Mouse (Mus musculus) v-Abl transformed pro-B cells (cell line): ENCODE measurements around the gene Fam83c.

ENCODE experiments used
- in situ Hi-C, 2 experiments: fragments of 400-800 bp; cut with MboI; formaldehyde crosslinking; loops; one replicate each; pipeline ENCODE4 v1.15.1; 2025; ENCODE audit not compliant: unreplicated experiment in 2 of 2

The Fam83c gene

DNA sequence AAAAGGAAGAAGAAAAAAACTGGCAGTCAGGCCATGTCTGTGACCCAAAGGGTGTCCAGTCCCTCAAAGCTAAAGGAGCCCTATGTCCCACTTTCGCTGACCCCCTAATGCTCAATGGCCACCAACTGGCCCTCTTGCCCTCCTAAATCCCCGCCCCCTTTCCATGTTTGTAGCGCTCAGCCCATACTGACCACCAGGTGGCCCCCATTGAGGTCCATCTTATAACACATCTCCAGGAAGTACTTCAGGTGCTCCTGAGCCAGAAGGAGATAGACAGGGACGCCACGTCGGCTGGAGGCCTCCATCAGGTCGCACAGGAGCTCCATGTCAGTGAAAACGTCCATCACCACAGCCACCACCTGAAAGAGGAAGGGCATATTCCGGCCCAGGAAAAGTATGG lies 3.4 kb downstream of the Fam83c start:
- in situ Hi-C loops: loop anchor here in 1 of 2 experiments (25.0 kb wide), 1 partner anchor 431 kb away; no protein-coding TSS in a partner anchor

DNA sequence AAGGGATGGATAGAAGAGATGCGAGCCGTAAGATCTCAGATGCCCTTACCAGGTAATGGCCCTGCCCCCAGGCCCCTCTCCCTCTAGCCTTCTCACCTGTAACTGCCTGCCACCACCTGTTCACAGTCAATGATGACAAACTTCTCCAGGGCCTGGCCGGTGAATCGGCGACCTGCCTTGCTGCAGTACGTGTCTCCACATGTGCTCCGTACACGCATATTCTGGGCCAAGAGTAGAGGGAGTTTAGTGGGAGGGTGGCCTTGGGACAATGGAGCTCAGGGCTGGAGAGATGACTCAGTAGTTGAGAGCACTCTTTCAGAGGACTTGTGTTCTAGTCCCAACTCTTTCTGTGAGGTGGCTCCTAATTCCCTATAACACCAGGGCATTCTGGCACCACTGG lies 3.8 kb downstream of the Fam83c start:
- in situ Hi-C loops: loop anchor here in 1 of 2 experiments (25.0 kb wide), 1 partner anchor 431 kb away; no protein-coding TSS in a partner anchor

DNA sequence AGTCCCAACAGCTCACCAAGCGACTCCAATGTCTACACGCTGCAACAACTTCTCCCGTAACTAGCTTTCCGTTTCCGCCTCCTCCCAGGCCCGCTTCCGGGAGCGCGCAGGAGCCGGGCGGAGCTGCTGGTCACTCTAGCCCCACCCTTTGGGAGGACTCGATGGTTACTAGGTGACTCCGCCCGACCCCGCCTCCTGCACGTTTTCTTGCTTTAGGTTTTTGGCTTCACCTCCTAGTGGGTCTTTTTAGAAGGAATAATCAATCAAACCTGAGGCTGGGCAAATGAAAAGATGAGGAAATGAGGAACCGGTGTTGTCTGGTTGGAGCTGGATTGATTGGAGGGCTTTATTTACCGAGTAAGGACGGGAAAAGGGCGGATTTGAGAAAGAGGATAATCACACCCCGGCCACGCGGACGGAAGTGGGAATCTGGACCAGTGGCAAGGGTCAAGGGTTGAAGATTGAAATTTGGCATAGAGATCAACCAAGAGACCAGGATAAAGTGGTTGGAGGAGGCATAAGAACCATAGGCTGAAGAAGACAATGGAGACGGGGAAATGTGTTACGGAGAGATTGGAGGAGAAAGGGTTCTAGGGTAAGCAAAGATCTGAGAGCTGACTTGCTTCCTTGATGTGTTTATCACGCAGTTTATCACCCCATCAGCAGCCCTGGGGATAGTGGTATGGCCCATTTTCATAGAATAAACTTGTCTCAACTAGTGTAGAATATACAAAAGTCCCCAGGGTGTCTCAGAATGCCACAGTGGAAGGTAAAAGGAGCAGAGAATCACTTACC lies 7.8 kb downstream of the Fam83c start, which contains the start of gene Eif6:
Eif6 (minus strand) TSS at position 296 of the 795 bp plus-strand sequence.
- in situ Hi-C loops: loop anchor here in 1 of 2 experiments (25.0 kb wide), 1 partner anchor 435 kb away; no protein-coding TSS in a partner anchor

DNA sequence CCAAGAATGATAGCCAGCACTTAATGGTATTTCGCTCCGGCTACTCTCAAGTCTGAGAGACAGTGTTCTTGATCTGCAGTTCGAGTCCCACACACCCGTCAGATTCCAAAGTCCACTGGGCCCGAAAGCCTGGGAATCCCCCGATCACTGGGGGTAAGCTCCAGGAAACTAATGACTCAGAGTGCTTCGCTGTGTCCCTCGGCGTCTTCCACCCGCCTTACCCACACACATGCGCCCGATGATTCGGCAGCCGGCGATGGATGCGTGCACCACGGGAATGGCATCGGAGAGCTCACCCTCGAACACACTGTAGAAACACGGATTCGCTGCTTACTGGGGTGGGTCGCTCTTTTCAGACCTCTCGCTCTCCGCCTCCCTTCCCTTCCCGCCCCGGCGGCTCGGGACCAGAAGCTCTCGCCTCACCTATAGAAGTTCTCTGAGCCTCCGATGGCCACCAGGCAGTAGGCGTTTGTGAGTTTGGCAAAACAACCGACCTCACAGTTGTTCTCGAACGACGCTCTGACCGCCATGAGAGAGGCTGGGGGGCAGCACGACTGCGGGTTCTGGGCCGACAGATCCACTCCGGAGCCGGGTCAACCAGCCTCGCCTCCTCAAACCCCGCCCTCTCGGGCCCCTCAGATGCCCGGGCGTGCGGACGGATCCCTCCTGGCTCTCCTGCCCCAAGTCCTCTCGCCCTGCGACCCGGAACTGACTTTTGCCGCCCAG lies 8.6 kb downstream of the Fam83c start:
- in situ Hi-C loops: loop anchor here in 1 of 2 experiments (25.0 kb wide), 1 partner anchor 436 kb away; no protein-coding TSS in a partner anchor

DNA sequence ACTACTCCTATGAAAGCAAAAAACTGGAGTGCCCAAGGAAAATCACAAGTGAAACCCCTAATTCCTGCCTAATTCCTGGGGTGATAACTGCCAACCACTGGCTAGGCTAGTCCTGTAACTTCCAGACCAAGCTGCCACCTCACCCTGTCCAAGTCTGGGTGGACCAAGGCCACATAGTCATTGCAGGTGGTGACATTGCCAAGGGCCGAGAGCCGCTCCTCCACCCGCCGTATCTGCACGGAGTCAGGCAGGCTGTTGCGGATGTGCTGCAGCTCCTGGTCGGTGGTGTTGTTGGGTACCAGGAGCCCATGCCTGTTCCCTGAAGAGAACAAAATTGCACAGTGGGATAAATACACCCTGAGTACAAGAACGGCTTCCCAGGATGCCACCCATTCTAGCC lies 10.9 kb downstream of the Fam83c start:
- in situ Hi-C loops: no loop called here

DNA sequence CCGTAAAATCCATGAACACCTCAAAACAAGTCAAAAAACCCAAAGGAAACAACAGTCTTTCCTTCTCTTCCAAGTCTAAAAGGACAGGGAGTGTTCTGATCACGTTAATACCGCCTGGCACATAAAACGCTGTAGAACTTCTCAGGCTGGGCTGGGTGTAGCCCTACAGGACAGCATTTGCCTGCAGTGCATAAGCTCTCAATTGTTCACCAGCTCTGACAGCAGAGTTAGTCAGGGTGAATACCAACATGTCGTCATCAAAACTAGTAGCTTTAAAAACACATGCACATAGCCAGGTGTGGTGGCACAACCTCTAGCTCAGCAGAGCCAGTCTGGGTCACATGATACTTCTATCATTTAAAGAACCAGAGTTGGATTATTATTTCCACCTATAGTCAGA lies 13.9 kb downstream of the Fam83c start:
- in situ Hi-C loops: no loop called here

DNA sequence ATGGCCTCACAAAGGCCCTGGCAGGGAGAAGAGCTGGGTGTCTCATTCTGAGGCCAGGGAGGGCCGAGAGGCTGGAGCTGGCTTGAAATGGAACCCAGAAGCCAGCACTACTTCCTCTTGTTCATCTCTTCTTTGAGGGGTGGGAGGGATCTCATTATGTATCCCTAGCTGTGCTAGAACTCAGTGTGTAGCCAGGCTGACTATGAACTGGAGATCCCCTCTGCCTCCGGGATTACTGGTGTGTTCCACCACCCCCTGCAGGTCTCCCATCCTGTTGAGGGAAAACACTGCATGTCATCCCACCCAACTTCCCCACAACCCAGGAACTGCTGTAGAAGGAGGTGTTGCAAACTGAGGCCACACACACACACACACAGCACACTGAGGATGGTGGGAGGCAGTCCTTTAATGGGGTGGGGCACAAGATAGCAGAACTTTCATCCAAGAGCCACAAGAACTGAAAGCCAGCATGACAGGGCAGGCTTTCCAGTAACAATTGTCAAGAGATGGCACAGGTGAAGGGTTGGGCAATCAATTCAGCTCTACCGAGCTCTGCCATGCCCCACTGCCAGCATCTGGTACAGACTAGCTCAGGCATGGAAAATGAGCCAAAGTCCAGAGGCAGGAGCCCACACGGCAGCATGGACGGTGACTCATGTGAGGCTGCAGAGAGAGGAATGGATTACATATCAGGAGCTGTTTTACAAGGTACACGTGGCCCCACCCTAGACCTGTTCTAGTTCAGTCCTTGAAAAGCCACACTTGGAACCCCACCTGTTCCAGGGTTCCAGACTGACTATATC lies 15.0 kb downstream of the Fam83c start:
- in situ Hi-C loops: no loop called here

DNA sequence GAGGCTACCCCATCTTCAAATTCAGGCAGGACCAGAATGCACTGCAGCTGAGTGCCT lies 15.4 kb downstream of the Fam83c start, which contains the start of gene BC029722:
BC029722 (minus strand) TSS at position 35 of the 57 bp plus-strand sequence.
- in situ Hi-C loops: no loop called here

DNA sequence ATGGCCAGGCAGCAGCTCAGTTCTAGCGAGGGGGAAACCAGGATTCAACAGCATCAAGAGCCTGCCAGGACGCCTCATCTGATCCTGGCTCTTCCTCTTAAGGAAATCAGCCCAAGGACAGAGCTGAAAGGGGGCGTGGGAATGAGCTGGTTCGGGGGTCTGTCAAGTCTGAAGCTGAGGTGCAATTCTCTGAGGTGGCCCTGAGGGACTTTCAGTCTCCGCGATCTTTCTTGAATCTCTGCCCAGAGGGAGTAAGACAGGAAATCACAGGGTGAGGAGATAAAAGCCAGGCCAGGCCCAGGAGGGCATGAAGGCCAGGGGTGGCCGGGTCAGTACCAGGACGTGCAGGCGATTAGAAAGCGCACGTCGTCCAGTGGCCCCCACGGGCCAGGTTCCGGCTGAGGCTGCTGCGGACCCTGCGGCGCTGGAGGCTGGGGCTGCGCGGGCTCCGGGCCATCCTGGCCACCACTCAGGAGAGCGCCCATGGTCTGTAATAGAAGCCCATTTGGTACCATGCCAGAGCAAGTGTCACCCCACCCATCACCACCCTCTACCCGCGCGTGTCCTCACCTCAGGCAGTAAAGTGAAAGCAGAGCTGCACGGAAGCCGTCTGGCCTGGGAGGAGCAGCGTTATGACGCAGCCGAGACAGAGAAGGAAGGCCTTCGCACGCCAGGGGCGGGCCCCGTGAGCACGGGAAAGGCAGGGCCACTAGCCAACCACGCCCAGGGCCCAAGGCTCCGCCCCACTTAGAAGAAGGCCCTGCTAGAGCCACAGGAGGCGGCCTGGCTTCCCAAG lies 15.9 kb downstream of the Fam83c start:
- in situ Hi-C loops: no loop called here

DNA sequence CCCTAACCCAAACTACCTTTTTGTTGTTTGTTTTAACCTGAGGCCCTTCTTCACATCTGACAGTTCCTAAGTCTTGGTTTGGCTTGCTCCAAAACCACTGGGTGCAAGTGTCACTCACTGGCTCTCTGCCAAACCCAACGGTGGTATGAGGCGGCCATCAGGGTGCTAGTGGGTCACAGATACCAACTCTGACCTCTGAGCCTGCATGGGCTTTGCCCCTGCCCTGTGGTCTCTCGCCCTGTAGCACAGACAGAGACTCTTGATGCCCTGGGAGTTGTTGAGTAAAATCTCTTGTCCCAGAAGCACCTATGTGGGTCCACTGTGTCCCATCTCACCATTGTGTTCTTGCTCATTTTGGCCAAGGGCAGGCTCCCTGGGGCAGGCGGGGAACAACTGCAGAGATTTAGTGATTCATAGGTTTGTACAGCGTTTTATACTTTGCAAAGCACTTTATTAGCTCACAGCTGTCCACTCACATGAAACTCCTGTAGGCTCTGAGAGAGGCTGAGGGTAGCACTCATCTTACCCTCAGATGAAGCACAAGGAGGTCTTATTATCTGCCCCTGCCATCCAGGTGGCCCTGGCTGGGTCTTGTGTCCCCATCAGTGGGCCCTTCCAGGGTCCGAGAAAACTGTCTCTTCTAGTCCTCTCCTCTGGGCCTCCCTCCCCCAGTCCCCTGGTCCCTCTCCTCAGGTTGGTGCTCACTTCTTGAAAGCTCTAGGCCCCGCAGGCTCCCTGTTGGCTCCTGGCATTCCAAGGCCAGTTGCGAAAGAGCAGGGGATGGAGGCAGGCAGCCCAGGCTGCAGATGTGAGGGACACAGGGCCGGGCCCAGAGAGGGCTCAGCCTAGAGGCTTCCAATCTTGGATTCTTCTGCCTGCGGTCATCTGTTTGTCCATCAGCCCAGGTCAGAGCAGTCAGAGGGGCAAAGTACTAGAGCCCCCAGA lies 17.1 kb downstream of the Fam83c start:
- in situ Hi-C loops: no loop called here

DNA sequence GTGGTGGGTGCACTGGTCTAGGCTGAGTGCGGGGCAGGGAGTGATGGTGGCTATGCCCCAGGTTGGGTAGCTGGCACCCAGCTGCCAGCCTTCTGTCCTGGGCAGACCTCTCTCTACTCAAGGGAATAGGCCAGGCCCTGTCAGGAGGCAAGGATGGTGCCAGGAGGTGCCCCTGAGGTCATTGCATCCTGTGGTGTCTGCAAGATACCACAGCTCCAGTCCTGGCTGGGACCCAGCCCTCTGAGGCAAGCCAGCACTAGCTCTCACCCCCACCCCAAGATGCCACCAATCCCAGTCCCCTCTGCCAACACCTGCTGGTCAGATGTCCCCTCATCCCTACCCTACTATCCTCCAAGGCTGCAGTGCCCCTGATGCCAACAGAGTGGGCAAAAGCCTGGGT lies 18.5 kb downstream of the Fam83c start:
- in situ Hi-C loops: no loop called here

DNA sequence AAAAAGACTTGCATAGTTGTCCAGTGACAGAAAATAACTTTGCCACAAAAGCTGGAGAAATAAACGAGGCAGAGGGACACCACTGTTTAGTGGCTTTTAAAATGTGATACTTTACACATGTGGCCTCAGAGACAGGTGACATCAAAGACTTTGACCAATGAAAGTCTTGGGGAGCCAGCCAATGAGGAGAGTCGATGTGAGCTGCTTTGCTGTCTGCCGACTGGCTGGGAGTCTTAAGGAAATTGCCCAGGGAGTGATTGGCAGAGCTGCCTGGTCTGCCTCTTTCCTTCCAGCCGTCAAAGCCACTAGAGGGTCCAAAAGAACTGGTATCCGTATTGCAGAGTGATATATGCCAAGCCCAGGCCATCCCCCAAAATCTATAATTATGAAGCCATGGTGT lies 19.8 kb downstream of the Fam83c start:
- in situ Hi-C loops: no loop called here

DNA sequence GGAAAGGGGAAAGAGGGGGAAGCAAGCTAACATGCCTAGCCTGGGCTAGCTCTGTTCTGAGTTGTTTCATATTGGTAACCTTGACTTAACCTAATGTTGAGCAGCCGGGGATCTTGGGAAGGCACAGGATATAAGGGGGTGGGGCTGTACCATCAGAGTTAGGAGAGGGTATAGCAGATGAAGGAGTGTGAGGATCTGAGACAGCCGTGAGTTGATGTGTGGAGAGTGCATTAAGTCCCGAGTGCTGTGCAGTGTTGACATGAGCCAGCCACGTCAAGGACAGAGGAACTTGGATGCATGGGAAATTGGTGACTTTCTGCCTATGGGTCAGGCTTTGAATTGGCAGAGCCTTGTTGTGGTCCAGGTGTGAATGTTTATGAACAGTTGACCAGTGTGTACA lies 22.0 kb downstream of the Fam83c start:
- in situ Hi-C loops: no loop called here

DNA sequence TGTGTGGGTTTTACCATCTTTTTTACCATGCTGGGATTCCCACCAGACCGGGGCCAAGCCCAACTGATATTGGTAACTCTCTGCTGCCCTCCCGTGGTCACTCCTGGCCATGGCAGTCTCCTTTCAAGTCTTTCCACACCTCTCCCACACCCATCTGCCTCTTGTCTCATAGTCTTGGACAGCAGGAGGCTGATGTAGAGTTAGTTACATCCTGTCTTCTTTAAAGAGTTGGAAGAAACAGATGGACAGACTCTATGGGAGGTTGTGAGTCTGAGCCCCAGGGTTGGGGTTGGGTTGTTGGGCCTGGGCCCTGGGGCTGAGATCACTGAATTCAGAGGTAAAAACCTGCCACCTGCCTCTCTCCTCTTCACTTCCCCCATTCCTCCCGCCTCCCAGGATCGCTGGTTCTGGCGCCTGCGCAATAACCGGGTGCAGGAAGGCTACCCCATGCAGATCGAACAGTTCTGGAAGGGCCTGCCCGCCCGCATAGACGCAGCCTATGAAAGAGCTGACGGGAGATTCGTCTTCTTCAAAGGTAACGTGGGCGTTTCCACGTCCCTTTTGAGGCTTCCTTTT lies 22.7 kb downstream of the Fam83c start:
- in situ Hi-C loops: no loop called here

DNA sequence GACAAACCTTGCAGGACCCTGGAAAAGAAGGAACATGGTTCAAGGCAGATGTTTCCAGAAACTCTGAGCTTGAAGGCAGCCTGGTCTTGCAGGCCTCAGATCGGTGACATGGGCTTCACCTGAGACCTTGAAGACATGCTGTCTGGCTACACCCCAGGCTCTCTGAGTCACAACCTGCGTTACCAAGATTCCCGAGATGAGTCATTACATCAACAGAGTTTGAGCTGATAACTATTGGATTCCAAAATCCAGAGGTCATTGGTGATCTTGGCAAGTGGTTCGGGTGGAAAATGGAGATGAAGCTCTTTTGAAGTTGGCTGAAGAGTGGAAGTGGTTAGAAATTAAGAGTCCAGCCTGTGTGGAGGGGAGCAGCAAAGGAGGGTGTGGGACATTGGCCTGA lies 25.0 kb downstream of the Fam83c start:
- in situ Hi-C loops: no loop called here

DNA sequence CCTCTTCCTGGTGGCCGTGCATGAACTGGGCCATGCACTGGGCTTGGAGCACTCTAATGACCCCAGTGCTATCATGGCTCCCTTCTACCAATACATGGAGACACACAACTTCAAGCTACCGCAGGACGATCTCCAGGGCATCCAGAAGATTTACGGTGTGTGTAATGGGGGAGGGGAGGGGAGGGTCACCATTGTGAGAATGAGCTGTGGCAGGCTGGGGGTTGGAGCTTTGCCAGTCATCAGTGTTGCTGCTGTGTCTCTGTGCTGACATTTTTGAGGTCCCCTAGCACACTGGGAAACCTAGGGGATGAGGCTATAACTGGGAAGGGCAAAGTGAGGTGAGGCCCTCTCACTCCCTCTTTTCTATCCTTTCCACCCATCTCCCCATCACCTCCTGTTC lies 27.2 kb downstream of the Fam83c start:
- in situ Hi-C loops: no loop called here

DNA sequence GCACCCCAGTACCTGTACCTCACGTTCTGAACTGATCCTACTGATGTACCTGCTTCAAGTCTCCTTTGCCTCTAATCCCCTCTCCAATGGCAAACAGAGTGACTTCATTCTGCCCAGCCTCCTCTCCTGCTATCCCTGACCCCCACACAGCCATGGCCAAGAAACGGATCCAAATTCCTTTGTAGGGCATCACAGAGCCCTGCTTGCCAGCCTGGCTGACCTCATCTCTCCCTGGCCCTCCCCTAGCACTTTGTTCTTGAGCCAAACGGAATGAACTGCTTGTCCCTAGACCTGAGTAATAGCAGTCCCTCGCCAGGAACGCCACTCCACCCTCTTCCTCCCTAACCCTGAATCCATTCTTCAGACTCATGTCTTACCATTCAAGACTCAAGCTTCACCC lies 28.1 kb downstream of the Fam83c start:
- in situ Hi-C loops: no loop called here

DNA sequence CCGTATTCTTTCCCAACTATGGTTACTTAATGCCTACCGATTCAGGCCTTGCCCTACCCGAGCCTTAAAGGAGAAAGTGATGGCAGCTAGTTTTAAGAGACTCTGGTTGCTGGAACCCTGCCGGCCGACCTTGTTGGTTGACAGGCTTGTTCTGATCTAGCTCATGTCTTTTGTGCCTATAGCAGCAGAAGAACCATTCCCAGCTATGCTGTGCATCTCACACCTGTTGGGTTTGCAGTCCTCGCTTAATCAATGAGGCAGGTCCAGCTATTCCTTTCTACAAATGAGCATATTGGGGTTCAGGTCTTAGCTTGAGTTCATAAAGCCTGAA lies 28.8 kb downstream of the Fam83c start:
- in situ Hi-C loops: no loop called here

DNA sequence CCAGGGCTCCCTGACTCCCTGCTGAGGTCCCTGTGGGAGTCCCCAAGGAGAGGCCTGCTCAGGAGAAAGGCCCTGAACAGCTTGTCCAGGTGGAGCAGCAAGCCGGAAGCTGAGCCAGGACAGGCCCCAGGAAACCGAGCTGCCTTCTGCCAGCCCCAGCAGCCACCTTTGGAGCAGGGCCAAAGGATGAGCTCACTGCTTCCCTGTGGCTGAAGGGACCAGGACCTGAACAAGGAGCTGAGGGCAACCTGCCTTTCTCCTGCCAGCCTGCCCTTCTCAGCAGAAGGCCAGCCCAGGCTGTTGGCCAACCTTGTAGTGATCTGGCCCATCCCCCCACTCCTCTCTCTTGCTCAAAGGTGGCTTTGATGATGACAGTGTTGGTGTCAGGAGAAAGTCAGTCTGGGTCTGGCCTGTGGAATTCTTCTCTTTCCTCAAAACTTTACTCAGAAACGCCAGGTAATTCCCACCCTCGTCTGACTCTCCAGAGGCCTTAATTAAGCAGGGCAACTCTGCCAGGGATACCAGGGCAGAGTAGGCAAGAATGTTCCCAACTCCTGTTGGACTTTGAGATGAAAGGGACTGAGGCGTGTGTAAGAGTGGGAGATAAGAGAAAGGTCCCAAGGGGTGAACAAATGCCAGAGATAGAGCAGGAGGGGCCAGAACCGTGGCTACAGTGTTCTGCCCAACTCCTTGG lies 29.3 kb downstream of the Fam83c start:
- in situ Hi-C loops: no loop called here
